Mouse (Mus musculus): ENCODE measurements around the gene Rnase10. TPM values are rescaled to one million over a fixed set of nuclear protein-coding genes. Genes with fewer than 3 reads are reported as not detected.

Gene Rnase10
- polyA plus RNA-seq, 1 experiment from 2014 or later: not detected

Other genes starting within 250 kb of the Rnase10 start
- gene Ttc5, start 222.2 kb upstream of the Rnase10 start, polyA plus RNA-seq (2016; fragmentation: Nextera tagmentation; extraction: Ambion mirVana): 114 and 115 TPM in 2 replicates
- gene Ccnb1ip1, start 200.0 kb upstream of the Rnase10 start, polyA plus RNA-seq (2016; fragmentation: Nextera tagmentation; extraction: Ambion mirVana): not detected in 2 replicates
- gene Parp2, start 199.9 kb upstream of the Rnase10 start, polyA plus RNA-seq (2016; fragmentation: Nextera tagmentation; extraction: Ambion mirVana): 58.9 and 67.6 TPM in 2 replicates
- 4.5 and 4.9 TPM in 2 replicates for gene Tep1, start 137.2 kb upstream of the Rnase10 start, polyA plus RNA-seq (2016; fragmentation: Nextera tagmentation; extraction: Ambion mirVana)
- gene Klhl33, start 110.2 kb upstream of the Rnase10 start, polyA plus RNA-seq (2016; fragmentation: Nextera tagmentation; extraction: Ambion mirVana): 0.08 and 0.10 TPM in 2 replicates
- gene Osgep, start 82.9 kb upstream of the Rnase10 start, polyA plus RNA-seq (2016; fragmentation: Nextera tagmentation; extraction: Ambion mirVana): 141 TPM in 2 replicates
- gene Apex1, start 82.8 kb upstream of the Rnase10 start, polyA plus RNA-seq (2016; fragmentation: Nextera tagmentation; extraction: Ambion mirVana): 346 and 350 TPM in 2 replicates
- 67.3 and 73.1 TPM in 2 replicates for gene Pip4p1, start 76.9 kb upstream of the Rnase10 start, polyA plus RNA-seq (2016; fragmentation: Nextera tagmentation; extraction: Ambion mirVana)
- gene Pnp, start 76.7 kb upstream of the Rnase10 start, polyA plus RNA-seq (2016; fragmentation: Nextera tagmentation; extraction: Ambion mirVana): 43.8 and 44.3 TPM in 2 replicates
- gene Gm49342, start 63.2 kb upstream of the Rnase10 start, polyA plus RNA-seq (2016; fragmentation: Nextera tagmentation; extraction: Ambion mirVana): not detected in 2 replicates
- gene Pnp2, start 51.8 kb upstream of the Rnase10 start, polyA plus RNA-seq (2016; fragmentation: Nextera tagmentation; extraction: Ambion mirVana): 0.42 and 0.60 TPM in 2 replicates
- gene Rnase9, start 34.1 kb downstream of the Rnase10 start, polyA plus RNA-seq (2016; fragmentation: Nextera tagmentation; extraction: Ambion mirVana): not detected in 2 replicates
- gene Rnase11, start 42.4 kb downstream of the Rnase10 start, polyA plus RNA-seq (2016; fragmentation: Nextera tagmentation; extraction: Ambion mirVana): not detected in 2 replicates
- gene Rnase12, start 49.9 kb downstream of the Rnase10 start, polyA plus RNA-seq (2016; fragmentation: Nextera tagmentation; extraction: Ambion mirVana): not detected in 2 replicates
- not detected in 2 replicates for gene Olfr750, start 66.7 kb downstream of the Rnase10 start, polyA plus RNA-seq (2016; fragmentation: Nextera tagmentation; extraction: Ambion mirVana)
- 8.3 and 9.1 TPM in 2 replicates for gene Rnase4, start 83.3 kb downstream of the Rnase10 start, polyA plus RNA-seq (2016; fragmentation: Nextera tagmentation; extraction: Ambion mirVana)
- gene Ang, start 83.4 kb downstream of the Rnase10 start, polyA plus RNA-seq (2016; fragmentation: Nextera tagmentation; extraction: Ambion mirVana): 1.6 and 1.7 TPM in 2 replicates
- gene Eddm3b, start 106.7 kb downstream of the Rnase10 start, polyA plus RNA-seq (2016; fragmentation: Nextera tagmentation; extraction: Ambion mirVana): not detected in 2 replicates
- 0.18 and 0.19 TPM in 2 replicates for gene Rnase6, start 116.2 kb downstream of the Rnase10 start, polyA plus RNA-seq (2016; fragmentation: Nextera tagmentation; extraction: Ambion mirVana)
- gene Rnase1, start 139.0 kb downstream of the Rnase10 start, polyA plus RNA-seq (2016; fragmentation: Nextera tagmentation; extraction: Ambion mirVana): not detected in 2 replicates
- not detected in 2 replicates for gene Rnase2b, start 154.5 kb downstream of the Rnase10 start, polyA plus RNA-seq (2016; fragmentation: Nextera tagmentation; extraction: Ambion mirVana)
- not detected in 2 replicates for gene Ang2, start 191.4 kb downstream of the Rnase10 start, polyA plus RNA-seq (2016; fragmentation: Nextera tagmentation; extraction: Ambion mirVana)
- gene Ear14, start 195.6 kb downstream of the Rnase10 start, polyA plus RNA-seq (2016; fragmentation: Nextera tagmentation; extraction: Ambion mirVana): not detected in 2 replicates
- gene Rnase2a, start 248.4 kb downstream of the Rnase10 start, polyA plus RNA-seq (2016; fragmentation: Nextera tagmentation; extraction: Ambion mirVana): not detected in 2 replicates

Measured in forebrain, embryonic 12.5 days (tissue).